Mouse (Mus musculus): Measurements from ENCODE around the gene Scel. TPM values are rescaled to one million over a fixed set of nuclear protein-coding genes. Genes with fewer than 3 reads are reported as not detected.

The Scel gene
- polyA plus RNA-seq, 1 experiment = 0.07 TPM

DNA sequence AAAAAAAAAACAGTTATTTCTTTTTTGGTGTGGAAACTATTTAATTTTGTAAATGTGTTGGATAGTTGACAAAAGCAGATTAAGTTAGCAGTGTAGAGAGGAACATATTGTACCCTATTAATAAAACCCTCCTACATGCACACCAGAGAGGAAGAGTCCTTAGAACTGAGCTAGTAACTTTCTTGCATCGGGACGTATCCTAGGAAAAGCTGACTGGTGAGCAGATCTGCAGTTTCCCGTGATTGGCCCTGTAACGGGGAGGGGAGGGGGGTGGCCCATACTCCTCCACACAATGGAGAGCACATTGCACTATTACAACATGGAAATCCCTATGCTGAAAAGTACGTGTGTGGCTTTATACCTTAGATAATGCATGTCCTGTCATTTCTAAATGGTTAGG is 82.7 kb downstream of the Scel start:
- no peaks in the 10 kb centered on the region for H3K27me3 ChIP-seq (ENCODE audit: control insufficient read depth, insufficient read depth, low read length)
- no peaks in the 10 kb centered on the region for H3K36me3 ChIP-seq (ENCODE audit: control insufficient read depth, insufficient read depth, low read length)
- DNase-seq = no peak
- 89% methylated on average over 5 of the region's 5 CpGs for WGBS
- H3K4me3 ChIP-seq (ENCODE audit: control insufficient read depth, insufficient read depth, low read length) = no peak overlapping the region
- H3K27ac ChIP-seq (ENCODE audit: control insufficient read depth, insufficient read depth, low read length) = no peak overlapping the region
- H3K4me1 ChIP-seq (replicated peaks; ENCODE audit: control insufficient read depth, insufficient read depth, low read length) = no peaks in the 10 kb centered on the region
- TF ChIP-seq POLR2A (IDR thresholded peaks at IDR 0.05; ENCODE audit: control insufficient read depth, extremely low read depth, insufficient read depth, low read length, poor library complexity) = no peak
- TF ChIP-seq CTCF (IDR thresholded peaks at IDR 0.05; ENCODE audit: borderline replicate concordance, control insufficient read depth, extremely low read depth, insufficient read depth, low read length, poor library complexity) = no peak

DNA sequence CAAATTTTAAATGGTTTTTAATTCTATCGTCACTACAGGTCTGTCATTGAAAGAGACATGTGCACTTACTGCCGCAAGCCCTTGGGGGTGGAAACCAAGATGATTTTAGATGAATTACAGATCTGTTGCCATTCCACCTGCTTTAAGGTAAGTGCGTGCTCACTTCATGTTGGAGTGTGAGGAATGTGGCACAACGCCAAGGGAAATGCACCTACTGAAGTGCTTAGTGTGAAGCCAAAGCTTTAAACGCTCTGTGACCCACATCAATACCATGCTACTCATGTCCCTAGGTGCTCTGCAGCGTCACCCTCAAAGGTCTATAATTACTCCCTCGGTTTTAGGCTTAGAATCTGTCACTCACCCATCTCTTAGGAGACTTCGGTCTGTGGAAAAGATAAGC is 94.9 kb downstream of the Scel start:
- no peak for TF ChIP-seq CTCF (IDR thresholded peaks at IDR 0.05; ENCODE audit: borderline replicate concordance, control insufficient read depth, extremely low read depth, insufficient read depth, low read length, poor library complexity)
- TF ChIP-seq POLR2A (IDR thresholded peaks at IDR 0.05; ENCODE audit: control insufficient read depth, extremely low read depth, insufficient read depth, low read length, poor library complexity) = no peak
- Histone ChIP-seq H3K27ac (ENCODE audit: control insufficient read depth, insufficient read depth, low read length) (no peak overlapping the region), H3K4me1 (replicated peaks; ENCODE audit: control insufficient read depth, insufficient read depth, low read length) (no peaks in the 10 kb centered on the region), H3K27me3 (ENCODE audit: control insufficient read depth, insufficient read depth, low read length) (no peaks in the 10 kb centered on the region), H3K4me3 (ENCODE audit: control insufficient read depth, insufficient read depth, low read length) (no peak overlapping the region), H3K36me3 (ENCODE audit: control insufficient read depth, insufficient read depth, low read length) (no peaks in the 10 kb centered on the region)
- DNase-seq = no peak
- 93% methylated on average over 8 of the region's 8 CpGs for WGBS

DNA sequence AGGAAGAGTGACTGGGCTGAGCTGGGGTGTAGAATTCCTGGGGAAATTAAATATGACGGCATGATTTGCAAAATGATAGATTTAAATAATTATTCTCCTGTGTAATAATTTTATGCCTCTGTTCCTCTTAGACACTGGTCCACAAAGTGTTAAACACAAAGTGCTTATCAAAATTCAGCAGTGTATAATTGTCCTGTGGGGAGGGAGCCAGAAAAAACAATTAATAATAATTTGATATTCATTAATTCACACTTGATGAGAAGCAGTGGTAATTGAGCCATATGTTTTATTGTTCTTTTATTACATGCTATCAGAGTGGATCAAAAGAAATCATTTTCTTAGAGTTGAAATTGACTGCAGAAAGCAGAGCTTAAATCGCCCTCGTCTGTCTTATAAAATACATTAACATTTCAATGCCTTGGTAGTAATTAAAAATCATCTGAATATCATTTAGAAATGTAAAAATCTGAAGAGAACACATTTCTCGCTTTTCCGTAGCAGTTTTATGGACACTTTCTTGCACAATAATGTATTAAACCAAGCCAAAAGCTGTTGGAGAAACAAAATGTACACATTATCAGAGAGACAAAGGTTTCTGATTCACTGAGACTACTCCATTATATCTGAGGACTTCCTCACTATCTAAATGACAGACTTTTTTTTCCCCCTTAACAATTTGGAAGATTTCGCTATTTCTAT is 100.6 kb downstream of the Scel start:
- no peak for DNase-seq
- 95% methylated on average over 6 of the region's 6 CpGs for WGBS
- Histone ChIP-seq H3K4me1 (replicated peaks; ENCODE audit: control insufficient read depth, insufficient read depth, low read length) (no peaks in the 10 kb centered on the region), H3K4me3 (ENCODE audit: control insufficient read depth, insufficient read depth, low read length) (no peak overlapping the region), H3K36me3 (ENCODE audit: control insufficient read depth, insufficient read depth, low read length) (no peaks in the 10 kb centered on the region), H3K27ac (ENCODE audit: control insufficient read depth, insufficient read depth, low read length) (no peak overlapping the region), H3K27me3 (ENCODE audit: control insufficient read depth, insufficient read depth, low read length) (no peaks in the 10 kb centered on the region)
- TF ChIP-seq CTCF (IDR thresholded peaks at IDR 0.05; ENCODE audit: borderline replicate concordance, control insufficient read depth, extremely low read depth, insufficient read depth, low read length, poor library complexity) = no peak
- TF ChIP-seq POLR2A (IDR thresholded peaks at IDR 0.05; ENCODE audit: control insufficient read depth, extremely low read depth, insufficient read depth, low read length, poor library complexity) = no peak

DNA sequence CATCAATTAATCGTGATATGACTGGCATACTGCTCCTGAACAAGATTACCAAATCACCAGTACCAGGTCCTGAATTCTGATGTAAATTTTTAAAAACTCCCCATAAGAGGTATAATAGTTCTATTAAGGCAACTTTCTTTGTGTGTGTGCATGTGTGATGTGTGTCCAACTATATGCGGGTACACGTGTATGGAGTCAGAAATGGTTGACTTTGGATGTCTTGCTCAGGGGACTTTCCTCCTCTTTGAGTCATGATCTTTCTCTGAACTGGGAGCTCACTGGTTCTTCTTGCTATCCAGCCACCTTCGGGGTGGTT is 101.1 kb downstream of the Scel start:
- DNase-seq = no peak
- no peak overlapping the region for H3K27ac ChIP-seq (ENCODE audit: control insufficient read depth, insufficient read depth, low read length)
- H3K4me3 ChIP-seq (ENCODE audit: control insufficient read depth, insufficient read depth, low read length) = no peak overlapping the region
- H3K36me3 ChIP-seq (ENCODE audit: control insufficient read depth, insufficient read depth, low read length) = no peaks in the 10 kb centered on the region
- no peaks in the 10 kb centered on the region for H3K4me1 ChIP-seq (replicated peaks; ENCODE audit: control insufficient read depth, insufficient read depth, low read length)
- WGBS = 92% methylated on average over 4 of the region's 4 CpGs
- TF ChIP-seq CTCF (IDR thresholded peaks at IDR 0.05; ENCODE audit: borderline replicate concordance, control insufficient read depth, extremely low read depth, insufficient read depth, low read length, poor library complexity) (no peak), POLR2A (IDR thresholded peaks at IDR 0.05; ENCODE audit: control insufficient read depth, extremely low read depth, insufficient read depth, low read length, poor library complexity) (no peak)
- no peaks in the 10 kb centered on the region for H3K27me3 ChIP-seq (ENCODE audit: control insufficient read depth, insufficient read depth, low read length)

DNA sequence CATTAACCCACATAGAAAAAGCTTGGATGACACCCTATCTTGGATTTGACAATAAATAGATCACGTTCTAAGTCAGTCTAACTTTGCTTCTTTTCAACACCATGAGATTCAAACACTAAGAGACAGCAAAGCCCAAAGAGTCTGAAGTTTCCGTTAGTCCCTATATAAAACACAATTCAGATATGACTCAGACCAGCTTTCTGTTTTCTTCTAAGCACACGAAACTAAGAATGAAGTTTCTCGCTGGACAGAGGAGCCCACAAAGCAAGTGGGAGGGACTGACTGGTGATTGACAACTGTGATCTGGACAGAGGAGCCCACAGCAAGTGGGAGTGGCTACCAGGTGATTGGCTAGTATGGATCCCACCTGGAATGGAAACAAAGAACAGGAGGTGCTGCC is 106.6 kb downstream of the Scel start:
- no peak overlapping the region for H3K27ac ChIP-seq (ENCODE audit: control insufficient read depth, insufficient read depth, low read length)
- WGBS = 93% methylated on average over 4 of the region's 4 CpGs
- H3K4me3 ChIP-seq (ENCODE audit: control insufficient read depth, insufficient read depth, low read length) = no peak overlapping the region
- no peak for DNase-seq
- H3K27me3 ChIP-seq (ENCODE audit: control insufficient read depth, insufficient read depth, low read length) = no peaks in the 10 kb centered on the region
- TF ChIP-seq CTCF (IDR thresholded peaks at IDR 0.05; ENCODE audit: borderline replicate concordance, control insufficient read depth, extremely low read depth, insufficient read depth, low read length, poor library complexity) = no peak
- no peak for TF ChIP-seq POLR2A (IDR thresholded peaks at IDR 0.05; ENCODE audit: control insufficient read depth, extremely low read depth, insufficient read depth, low read length, poor library complexity)
- H3K4me1 ChIP-seq (replicated peaks; ENCODE audit: control insufficient read depth, insufficient read depth, low read length) = no peaks in the 10 kb centered on the region
- H3K36me3 ChIP-seq (ENCODE audit: control insufficient read depth, insufficient read depth, low read length) = no peaks in the 10 kb centered on the region

DNA sequence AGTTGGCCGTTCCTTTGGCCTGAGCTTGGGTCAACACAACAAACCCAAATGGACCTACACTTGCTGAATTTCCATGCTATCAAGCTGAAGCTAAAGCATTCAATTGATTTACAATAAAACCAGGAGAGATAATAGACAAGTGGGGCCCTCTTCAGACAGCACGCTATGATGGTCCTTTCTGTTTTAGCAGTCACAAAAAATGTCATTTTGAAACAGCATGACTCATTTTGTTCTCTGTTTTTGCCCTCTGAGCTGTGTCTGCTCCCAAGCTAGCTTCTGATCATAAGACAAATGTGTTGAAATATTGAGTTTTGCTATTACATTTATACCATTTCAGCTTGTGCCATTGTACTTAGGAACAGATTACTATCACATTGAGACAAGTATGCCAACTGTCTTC is 108.1 kb downstream of the Scel start:
- no peaks in the 10 kb centered on the region for H3K4me1 ChIP-seq (replicated peaks; ENCODE audit: control insufficient read depth, insufficient read depth, low read length)
- H3K27me3 ChIP-seq (ENCODE audit: control insufficient read depth, insufficient read depth, low read length) = no peaks in the 10 kb centered on the region
- WGBS = 96% methylated on average over 2 of the region's 2 CpGs
- no peaks in the 10 kb centered on the region for H3K36me3 ChIP-seq (ENCODE audit: control insufficient read depth, insufficient read depth, low read length)
- TF ChIP-seq CTCF (IDR thresholded peaks at IDR 0.05; ENCODE audit: borderline replicate concordance, control insufficient read depth, extremely low read depth, insufficient read depth, low read length, poor library complexity) (no peak), POLR2A (IDR thresholded peaks at IDR 0.05; ENCODE audit: control insufficient read depth, extremely low read depth, insufficient read depth, low read length, poor library complexity) (no peak)
- H3K4me3 ChIP-seq (ENCODE audit: control insufficient read depth, insufficient read depth, low read length) = no peak overlapping the region
- DNase-seq = no peak
- no peak overlapping the region for H3K27ac ChIP-seq (ENCODE audit: control insufficient read depth, insufficient read depth, low read length)

DNA sequence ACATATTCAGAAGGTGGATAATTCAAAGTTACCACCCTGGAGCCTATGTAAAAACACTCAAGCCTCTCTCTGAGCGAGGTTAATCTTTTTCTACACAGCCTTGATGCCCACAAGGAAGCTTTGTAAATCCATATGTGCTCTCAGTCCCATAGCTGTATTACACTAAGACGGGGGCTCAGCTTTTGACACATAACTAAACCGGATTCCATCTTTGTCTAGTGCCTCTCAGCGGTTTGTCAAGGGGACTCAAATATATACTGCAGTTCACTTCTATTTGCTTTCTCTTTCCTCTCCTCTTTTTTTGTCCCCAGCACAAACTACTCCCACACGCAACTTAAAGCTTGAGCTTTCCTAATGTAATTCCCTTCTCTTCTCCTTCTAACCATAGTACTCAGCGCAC is 113.0 kb downstream of the Scel start:
- TF ChIP-seq CTCF (IDR thresholded peaks at IDR 0.05; ENCODE audit: borderline replicate concordance, control insufficient read depth, extremely low read depth, insufficient read depth, low read length, poor library complexity) (no peak), POLR2A (IDR thresholded peaks at IDR 0.05; ENCODE audit: control insufficient read depth, extremely low read depth, insufficient read depth, low read length, poor library complexity) (no peak)
- WGBS = 95% methylated on average over 6 of the region's 6 CpGs
- no peaks in the 10 kb centered on the region for H3K4me1 ChIP-seq (replicated peaks; ENCODE audit: control insufficient read depth, insufficient read depth, low read length)
- no peaks in the 10 kb centered on the region for H3K36me3 ChIP-seq (ENCODE audit: control insufficient read depth, insufficient read depth, low read length)
- H3K27me3 ChIP-seq (ENCODE audit: control insufficient read depth, insufficient read depth, low read length) = no peaks in the 10 kb centered on the region
- H3K4me3 ChIP-seq (ENCODE audit: control insufficient read depth, insufficient read depth, low read length) = no peak overlapping the region
- H3K27ac ChIP-seq (ENCODE audit: control insufficient read depth, insufficient read depth, low read length) = no peak overlapping the region
- no peak for DNase-seq

Measured in thymus, adult 2 months (tissue).